Mouse (Mus musculus): ENCODE results near the gene Rpa1. TPM values are rescaled to one million over a fixed set of nuclear protein-coding genes. Genes with fewer than 3 reads are reported as not detected.

Rpa1 gene
- 36.1 and 98.9 TPM in 2 replicates for polyA plus RNA-seq (2012; ENCODE audit: low replicate concordance)

GRCm38 (mm10) chr11:75348199-75348889 is at the start of gene Rpa1, which contains the start of gene Smyd4:
TSS of gene Rpa1 (minus strand) at chr11:75348324.
TSS of gene Smyd4 (plus strand) at chr11:75348433.

Other genes with a start within 250 kb of the Rpa1 start
- gene Hic1, start 178.8 kb downstream of the Rpa1 start, polyA plus RNA-seq (2012; ENCODE audit: low replicate concordance), result 2.8 and 3.2 TPM in 2 replicates
- 1.3 and 2.2 TPM in 2 replicates for gene Ovca2, start 169.5 kb downstream of the Rpa1 start, polyA plus RNA-seq (2012; ENCODE audit: low replicate concordance)
- gene Dph1, start 157.1 kb downstream of the Rpa1 start, polyA plus RNA-seq (2012; ENCODE audit: low replicate concordance), result 52.3 and 91.0 TPM in 2 replicates
- 0.71 and 0.87 TPM in 2 replicates for gene Rtn4rl1, start 154.5 kb downstream of the Rpa1 start, polyA plus RNA-seq (2012; ENCODE audit: low replicate concordance)
- 1.1 and 1.2 TPM in 2 replicates for gene Smyd4, start 109 bp upstream of the Rpa1 start, polyA plus RNA-seq (2012; ENCODE audit: low replicate concordance)
- 1.7 TPM in 2 replicates for gene Serpinf1, start 74.4 kb upstream of the Rpa1 start, polyA plus RNA-seq (2012; ENCODE audit: low replicate concordance)
- 0.23 TPM in 1 of 2 replicates, not detected in the other for gene Serpinf2, start 91.3 kb upstream of the Rpa1 start, polyA plus RNA-seq (2012; ENCODE audit: low replicate concordance)
- gene Wdr81, start 106.4 kb upstream of the Rpa1 start, polyA plus RNA-seq (2012; ENCODE audit: low replicate concordance), result 39.0 and 68.5 TPM in 2 replicates
- 4.8 and 7.8 TPM in 2 replicates for gene Tlcd2, start 113.4 kb upstream of the Rpa1 start, polyA plus RNA-seq (2012; ENCODE audit: low replicate concordance)
- gene Prpf8, start 138.5 kb upstream of the Rpa1 start, polyA plus RNA-seq (2012; ENCODE audit: low replicate concordance), result 27.1 and 69.4 TPM in 2 replicates
- gene Rilp, start 161.8 kb upstream of the Rpa1 start, polyA plus RNA-seq (2012; ENCODE audit: low replicate concordance), result 0.30 and 1.1 TPM in 2 replicates
- gene Scarf1, start 165.2 kb upstream of the Rpa1 start, polyA plus RNA-seq (2012; ENCODE audit: low replicate concordance), result 0.98 and 4.7 TPM in 2 replicates
- gene Slc43a2, start 183.4 kb upstream of the Rpa1 start, polyA plus RNA-seq (2012; ENCODE audit: low replicate concordance), result 17.5 and 29.1 TPM in 2 replicates
- 18.7 and 52.8 TPM in 2 replicates for gene Pitpna, start 239.8 kb upstream of the Rpa1 start, polyA plus RNA-seq (2012; ENCODE audit: low replicate concordance)

Measured in leukemia stem cell, adult 10-12 weeks (primary cell).